Mouse (Mus musculus) thymus, postnatal 4 days (tissue): ENCODE measurements around the gene M6pr.
"Not testable (repeated sequence)": the region's sequence is repeated elsewhere in the genome, so short reads cannot be mapped to it uniquely, and the experiment has no call there.

ENCODE experiments used
- DNase-seq: peaks from one replicate; pipeline ENCODE4 v3.0.0; 2021

The M6pr gene

DNA sequence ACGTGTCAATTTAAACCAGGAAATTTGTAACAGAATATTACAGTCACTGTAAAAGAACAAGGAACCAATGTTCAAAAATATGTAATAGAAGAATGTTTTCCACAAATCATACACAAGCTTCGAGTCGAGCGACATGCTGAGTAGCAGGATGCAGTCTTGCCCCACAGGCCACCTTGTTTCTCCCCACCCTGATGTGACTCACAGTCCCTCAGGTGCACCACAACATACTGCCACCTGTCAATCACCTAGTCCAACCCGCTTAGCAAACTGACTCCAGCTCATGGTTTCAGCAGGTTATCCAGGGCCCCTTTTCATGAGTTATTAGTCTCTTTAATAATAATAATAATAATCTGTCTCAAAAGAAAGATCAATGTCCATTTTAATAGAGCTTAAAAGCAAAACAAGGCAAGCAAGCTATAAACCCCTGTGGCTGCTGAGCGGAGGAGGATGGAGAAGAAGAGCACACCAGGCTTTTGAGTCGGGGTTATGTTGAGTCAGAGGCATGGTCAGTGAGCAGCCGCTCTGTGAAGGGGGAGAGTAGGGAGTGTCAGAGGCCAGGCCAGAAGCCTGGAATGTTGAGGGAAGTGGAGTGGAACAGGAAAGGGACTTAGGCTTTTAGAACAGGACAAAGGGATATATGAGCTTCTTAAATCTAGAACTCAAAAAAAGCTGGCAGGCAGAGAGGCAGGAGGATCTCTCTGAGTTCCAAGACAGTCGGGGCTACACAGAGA lies 36.0 kb downstream of the M6pr start:
- DNase-seq, result no peak

DNA sequence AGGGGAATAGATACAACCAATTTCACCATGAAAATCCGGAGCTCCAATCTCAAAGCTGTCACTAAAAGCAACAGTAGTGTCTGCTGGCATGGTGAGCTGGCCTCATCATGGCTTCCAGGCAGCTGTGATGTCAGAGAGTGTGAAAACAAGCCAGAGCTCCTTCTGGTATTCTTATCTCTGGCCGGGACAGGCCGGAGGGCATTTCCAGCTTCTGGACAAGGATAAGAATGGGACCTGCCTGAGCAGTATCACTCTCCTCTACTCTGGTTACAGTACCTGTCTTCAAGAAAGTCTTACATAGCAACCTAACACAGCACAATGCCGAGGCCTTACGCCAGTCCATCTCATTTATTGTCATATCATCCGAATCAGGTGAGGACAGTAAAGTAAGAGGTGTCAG lies 37.2 kb downstream of the M6pr start:
- no peak for DNase-seq

DNA sequence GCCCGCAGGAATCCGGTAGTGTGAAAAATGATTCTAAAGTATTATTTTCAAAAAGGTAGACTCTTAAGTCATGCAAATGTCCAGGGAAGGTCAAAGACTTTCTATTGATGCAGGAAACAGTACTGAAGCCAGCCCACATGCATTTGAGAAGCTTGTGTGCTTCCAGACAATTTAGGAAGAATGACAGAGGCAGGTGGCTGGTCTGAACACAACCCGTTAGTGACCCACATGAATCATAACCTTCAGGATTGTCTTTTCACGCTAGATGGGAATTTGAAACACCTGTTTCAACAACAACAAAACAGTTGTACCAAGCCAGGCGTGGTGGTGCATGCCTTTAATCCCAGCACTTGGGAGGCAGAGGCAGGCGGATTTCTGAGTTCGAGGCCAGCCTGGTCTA lies 37.9 kb downstream of the M6pr start:
- no peak for DNase-seq

DNA sequence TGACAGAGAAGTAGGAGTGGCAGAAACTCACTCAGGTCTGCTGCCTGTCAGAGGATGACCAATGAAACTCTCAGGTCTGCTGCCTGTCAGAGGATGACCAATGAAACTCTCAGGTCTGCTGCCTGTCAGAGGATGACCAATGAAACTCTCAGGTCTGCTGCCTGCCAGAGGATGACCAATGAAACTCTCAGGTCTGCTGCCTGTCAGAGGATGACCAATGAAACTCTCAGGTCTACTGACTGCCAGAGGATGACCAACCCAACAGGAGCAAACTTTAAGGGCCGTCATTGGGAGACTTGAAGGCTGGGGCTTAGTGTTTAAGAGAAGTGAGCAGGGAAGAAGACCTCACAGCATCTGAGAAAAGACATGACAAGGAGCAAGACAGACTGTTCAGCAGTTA lies 38.8 kb downstream of the M6pr start:
- DNase-seq, result not testable (repeated sequence)

DNA sequence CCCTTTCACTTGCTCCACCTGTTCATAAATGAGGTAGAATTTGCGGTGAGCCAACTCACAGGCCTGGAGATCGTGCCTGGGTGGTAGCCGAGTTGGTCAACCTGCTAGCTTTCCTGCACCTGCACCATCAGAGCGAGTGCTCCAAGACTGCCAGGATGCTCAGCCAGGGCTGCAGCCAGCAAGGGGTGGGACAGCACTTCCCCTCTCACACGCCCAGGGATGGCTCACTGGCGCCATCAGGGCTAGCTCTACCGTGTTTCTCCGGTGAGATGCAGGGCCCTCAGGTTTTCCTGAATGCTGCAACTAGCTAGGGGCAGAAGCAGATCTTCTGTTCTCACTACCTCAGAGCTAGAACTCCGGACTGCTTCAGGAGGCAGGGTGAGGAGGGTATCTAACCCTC lies 47.4 kb downstream of the M6pr start:
- no peak for DNase-seq

DNA sequence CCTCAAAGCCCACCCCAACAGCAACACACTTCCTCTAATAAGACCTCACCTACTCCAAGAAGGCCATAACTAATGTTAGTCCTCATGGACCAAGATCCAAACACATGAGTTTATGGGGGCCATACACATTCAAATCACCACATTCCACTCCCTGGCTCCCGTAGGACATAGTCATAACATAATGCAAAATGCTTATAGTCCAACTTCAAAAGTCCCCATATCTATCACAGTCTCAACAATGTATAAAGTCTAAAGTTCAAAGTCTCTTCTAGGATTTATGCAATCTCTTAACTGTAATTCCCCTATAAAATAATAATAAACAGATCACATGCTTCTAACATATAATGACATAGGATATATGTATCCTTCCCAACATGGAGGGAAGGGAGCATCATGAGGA lies 48.6 kb downstream of the M6pr start:
- no peak for DNase-seq

DNA sequence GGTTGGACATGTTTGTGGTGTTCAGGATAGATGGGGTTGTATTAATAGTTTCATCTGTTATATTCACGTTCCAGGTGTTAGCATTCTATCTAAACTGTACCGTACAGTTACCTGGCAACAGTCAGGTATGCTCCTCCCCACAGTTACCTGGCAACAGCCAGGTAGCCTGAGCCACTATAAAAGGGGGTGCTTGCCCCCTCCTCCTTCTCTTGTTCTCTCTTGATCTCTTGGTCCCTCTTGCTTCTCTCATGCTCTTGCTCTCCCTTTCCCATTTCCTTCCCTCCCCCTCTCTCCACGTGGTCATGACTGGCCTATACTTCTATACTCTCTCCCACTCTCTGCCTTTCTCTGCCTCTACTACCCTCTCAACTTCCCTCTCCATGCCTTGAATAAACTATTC lies 57.2 kb downstream of the M6pr start:
- DNase-seq, result no peak

DNA sequence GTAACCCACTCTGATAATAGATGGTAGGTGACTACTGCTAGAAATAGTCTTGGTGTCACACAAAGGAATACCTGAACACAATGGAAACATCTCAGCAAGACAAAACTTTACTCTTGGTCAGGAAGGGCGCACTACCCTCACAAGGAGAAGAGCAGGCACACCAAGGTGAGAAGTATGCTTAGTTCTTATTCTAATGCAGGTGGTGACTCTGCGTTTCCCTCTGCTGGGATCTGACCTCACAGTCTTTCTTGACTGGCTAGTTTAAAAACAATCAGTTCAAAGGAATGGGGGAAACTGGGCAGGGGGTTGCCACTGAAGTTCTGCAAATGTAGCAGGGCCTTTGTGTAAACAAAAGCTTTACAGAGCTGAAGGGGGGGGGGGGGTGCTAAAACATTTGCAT lies 57.8 kb downstream of the M6pr start:
- no peak for DNase-seq

DNA sequence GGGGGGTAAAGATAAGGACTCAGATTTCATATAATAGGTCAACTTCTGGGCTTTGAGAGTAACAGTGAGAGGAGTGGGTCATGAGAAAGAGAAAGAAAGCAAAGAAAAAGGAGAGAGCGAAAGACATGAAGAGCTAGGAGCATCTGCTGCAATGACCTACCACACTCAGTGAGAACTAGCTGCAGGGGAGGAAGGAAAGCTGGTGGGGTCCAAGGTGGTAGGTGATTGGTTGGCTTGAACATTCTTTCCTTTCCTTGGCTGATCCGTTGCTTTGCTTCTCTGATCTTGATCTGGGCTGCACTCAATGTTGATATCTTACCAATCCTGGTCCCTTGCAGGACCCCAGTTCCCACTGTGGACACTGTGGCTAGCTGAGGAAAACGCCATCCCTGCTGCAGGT lies 58.5 kb downstream of the M6pr start:
- no peak for DNase-seq
